Mouse (Mus musculus) heart, embryonic 13.5 days (tissue): Measurements from ENCODE around the gene Efr3b. TPM values are rescaled to one million over a fixed set of nuclear protein-coding genes. Genes with fewer than 3 reads are reported as not detected.

ENCODE experiments used
- ATAC-seq: fragments of 200-750 bp; cut with Nextera tagmentation; 2 replicates; pipeline ENCODE4 v1.8.0; 2017; ENCODE audit warnings: moderate TSS enrichment; ENCODE audit not compliant: insufficient number of reproducible peaks, low FRiP score, low TSS enrichment; ENCODE audit errors: extremely low read depth
- H3K27ac ChIP-seq: fragments of 300-500 bp; sonication (generic); replicated peaks from 2 replicates; pipeline ENCODE4 v1.5.1; 2015; ENCODE audit warnings: moderate library complexity, mild to moderate bottlenecking, inconsistent platforms
- H3K27me3 ChIP-seq: fragments of 300-500 bp; sonication (generic); replicated peaks from 2 replicates; pipeline ENCODE4 v1.6.1; 2015; ENCODE audit warnings: mild to moderate bottlenecking, inconsistent platforms
- H3K36me3 ChIP-seq: fragments of 300-500 bp; sonication (generic); 2 replicates; pipeline ENCODE4 v1.6.1; 2015; ENCODE audit warnings: mild to moderate bottlenecking, inconsistent platforms
- H3K4me1 ChIP-seq: fragments of 300-500 bp; sonication (generic); 2 replicates; pipeline ENCODE4 v1.6.1; 2015; ENCODE audit warnings: inconsistent platforms
- H3K4me2 ChIP-seq: fragments of 300-500 bp; sonication (generic); 2 replicates; pipeline ENCODE4 v1.6.1; 2015; ENCODE audit warnings: inconsistent platforms, mild to moderate bottlenecking, moderate library complexity
- H3K4me3 ChIP-seq: fragments of 300-500 bp; sonication (generic); 2 replicates; pipeline ENCODE4 v1.5.1; 2015; ENCODE audit warnings: moderate library complexity, mild to moderate bottlenecking, inconsistent platforms
- H3K9ac ChIP-seq: fragments of 300-500 bp; sonication (generic); 2 replicates; pipeline ENCODE4 v1.6.1; 2015; ENCODE audit warnings: inconsistent platforms, mild to moderate bottlenecking, moderate library complexity
- H3K9me3 ChIP-seq: fragments of 300-500 bp; sonication (generic); 2 replicates; pipeline ENCODE4 v1.6.1; 2016; ENCODE audit warnings: inconsistent platforms
- WGBS: fragments of 180-500 bp; shearing (Covaris S2); methylation state at CpG from one replicate; pipeline ENCODE4 v1.1.7; 2015; ENCODE audit warnings: mixed read lengths; 5-methylcytosine and 5-hydroxymethylcytosine counted together
- polyA plus RNA-seq: library from polyadenylated mRNA; unstranded; fragments of >200 nt; fragmentation: Nextera tagmentation; extraction: Ambion mirVana; gene quantifications from 2 replicates; pipeline ENCODE4 v1.2.1, GENCODE M21; 2015

Gene Efr3b
- polyA plus RNA-seq, 1 experiment from 2014 or later = 6.2 TPM

DNA sequence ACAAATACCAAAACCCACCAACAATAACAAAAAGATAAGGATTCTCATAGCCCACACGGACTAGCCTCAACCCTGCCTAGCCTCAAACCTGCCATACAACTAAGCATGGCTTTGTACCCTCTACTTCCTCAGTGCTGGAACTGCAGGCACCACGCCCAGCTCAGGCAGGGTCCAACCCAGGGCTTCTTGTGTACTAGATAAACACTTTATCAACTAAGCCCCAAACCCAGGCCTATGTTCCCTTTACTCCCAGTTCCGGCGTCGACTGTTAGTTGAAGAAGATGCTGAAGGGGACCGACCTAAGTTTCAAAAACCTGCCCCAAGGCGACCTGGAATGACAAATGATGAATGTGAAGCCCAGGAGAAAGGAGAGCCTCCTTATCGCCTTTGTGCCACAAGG lies 27.2 kb upstream of the Efr3b start:
- Histone ChIP-seq H3K36me3 (no peaks in the 10 kb centered on the region), H3K4me3 (no peak overlapping the region), H3K9me3 (no peaks in the 10 kb centered on the region), H3K27ac (no peak overlapping the region), H3K4me1 (no peaks in the 10 kb centered on the region), H3K9ac (no peak overlapping the region), H3K27me3 (no peaks in the 10 kb centered on the region), H3K4me2 (no peak overlapping the region)
- no peak for ATAC-seq
- 66% methylated on average over 8 of the region's 8 CpGs for WGBS

DNA sequence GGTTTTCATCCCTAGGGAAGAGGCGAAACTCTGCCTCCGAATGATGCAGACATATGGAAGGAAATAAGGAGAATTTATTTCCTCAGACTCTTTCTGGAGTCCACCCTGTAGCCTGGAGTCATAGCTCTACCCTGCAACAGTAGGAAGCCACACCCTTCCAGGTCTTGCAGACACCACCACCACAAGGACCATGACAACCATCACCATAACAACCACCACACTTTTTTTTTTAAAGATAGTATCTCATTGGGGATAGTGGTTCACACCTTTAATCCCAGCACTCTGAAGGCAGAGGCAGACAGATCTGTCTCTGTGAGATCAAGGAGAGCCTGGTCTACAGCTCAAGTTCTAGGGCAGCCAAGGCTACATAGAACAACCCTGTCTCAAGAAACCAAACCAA lies 26.8 kb upstream of the Efr3b start:
- Histone ChIP-seq H3K4me1 (no peaks in the 10 kb centered on the region), H3K4me3 (no peak overlapping the region), H3K27ac (no peak overlapping the region), H3K9me3 (no peaks in the 10 kb centered on the region), H3K27me3 (no peaks in the 10 kb centered on the region), H3K4me2 (no peak overlapping the region), H3K9ac (no peak overlapping the region), H3K36me3 (no peaks in the 10 kb centered on the region)
- 88% methylated on average over 2 of the region's 2 CpGs for WGBS
- no peak for ATAC-seq

DNA sequence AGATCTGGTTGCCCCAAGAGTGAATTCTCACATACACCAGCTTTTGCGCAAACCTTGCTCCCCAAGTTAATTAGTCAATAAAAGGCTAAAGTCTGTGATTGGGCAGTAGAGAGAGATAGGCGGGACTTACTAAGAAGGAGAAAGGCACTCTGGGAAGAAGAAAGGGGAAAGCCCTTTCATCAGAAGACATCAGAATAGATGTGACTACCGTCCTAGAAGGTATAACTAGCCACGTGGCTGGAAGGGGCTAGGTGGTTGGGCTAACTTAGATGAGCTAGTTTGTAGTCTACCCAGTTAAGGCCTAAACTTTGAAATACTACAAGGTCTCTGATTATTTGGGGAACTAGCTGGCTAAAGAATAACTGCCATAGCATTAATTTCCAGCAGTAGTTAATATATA lies 21.0 kb upstream of the Efr3b start:
- Histone ChIP-seq H3K4me1 (peaks cover 11% of the 10 kb centered on the region), H3K4me2 (no peak overlapping the region), H3K27me3 (no peaks in the 10 kb centered on the region), H3K27ac (no peak overlapping the region), H3K36me3 (no peaks in the 10 kb centered on the region), H3K4me3 (no peak overlapping the region), H3K9ac (no peak overlapping the region), H3K9me3 (no peaks in the 10 kb centered on the region)
- ATAC-seq = no peak
- WGBS = 82% methylated on average over 4 of the region's 4 CpGs

DNA sequence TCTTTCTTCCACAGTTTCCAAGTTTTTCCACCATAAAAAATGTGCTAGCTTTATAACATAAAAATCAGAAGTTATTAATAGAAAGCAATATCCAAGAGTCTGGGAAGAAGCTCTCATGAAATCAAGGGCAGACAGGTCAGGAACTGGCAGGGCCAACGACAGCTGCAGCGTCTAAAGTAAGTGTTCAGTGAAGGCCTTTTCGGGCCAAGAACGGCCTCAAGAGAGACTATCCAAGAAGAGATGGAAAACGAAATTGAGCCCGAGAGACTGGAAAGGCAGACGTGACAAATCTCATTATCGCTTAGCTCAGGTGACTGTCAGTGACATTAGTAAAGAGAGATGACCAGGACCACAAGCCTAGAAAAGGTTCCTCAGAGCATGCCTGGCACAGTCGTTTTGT lies 19.6 kb upstream of the Efr3b start:
- peaks cover 16% of the 10 kb centered on the region for H3K4me1 ChIP-seq
- H3K9ac ChIP-seq = no peak overlapping the region
- ATAC-seq = no peak
- H3K4me3 ChIP-seq = no peak overlapping the region
- 55% methylated on average over 9 of the region's 9 CpGs for WGBS
- H3K4me2 ChIP-seq = no peak overlapping the region
- H3K9me3 ChIP-seq = no peaks in the 10 kb centered on the region
- H3K36me3 ChIP-seq = no peaks in the 10 kb centered on the region
- H3K27me3 ChIP-seq = peaks cover 6% of the 10 kb centered on the region; the same call in 1 of the 2 replicates
- no peak overlapping the region for H3K27ac ChIP-seq

DNA sequence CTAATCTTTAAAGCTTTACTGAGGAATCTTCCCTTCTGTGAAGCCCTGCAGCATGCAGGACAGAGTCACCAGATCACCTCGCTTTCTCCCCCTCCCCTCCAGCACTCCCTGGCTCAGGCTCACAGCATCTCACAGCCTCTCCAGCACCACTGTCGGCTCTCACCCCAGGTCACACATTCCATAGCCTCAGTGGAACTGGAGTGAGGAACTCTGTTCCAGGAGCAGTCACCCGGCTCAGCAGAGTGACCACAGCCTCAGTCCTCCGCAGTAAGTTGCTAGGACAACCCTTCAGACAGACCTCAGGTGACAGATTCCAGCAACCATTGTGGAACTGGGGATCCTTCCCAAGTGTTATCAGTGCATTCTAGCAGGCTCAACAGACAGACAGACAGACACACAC lies 16.1 kb upstream of the Efr3b start:
- Histone ChIP-seq H3K4me1 (peaks cover 30% of the 10 kb centered on the region), H3K36me3 (no peaks in the 10 kb centered on the region), H3K9me3 (no peaks in the 10 kb centered on the region), H3K4me2 (no peak overlapping the region), H3K9ac (no peak overlapping the region), H3K4me3 (no peak overlapping the region), H3K27ac (no peak overlapping the region; the same call in 1 of the 2 replicates), H3K27me3 (peaks cover 10% of the 10 kb centered on the region; the same call in 1 of the 2 replicates)
- peak; percentile 52; the same call in 1 of the 2 replicates for ATAC-seq
- WGBS = 18% methylated on average over 4 of the region's 4 CpGs

DNA sequence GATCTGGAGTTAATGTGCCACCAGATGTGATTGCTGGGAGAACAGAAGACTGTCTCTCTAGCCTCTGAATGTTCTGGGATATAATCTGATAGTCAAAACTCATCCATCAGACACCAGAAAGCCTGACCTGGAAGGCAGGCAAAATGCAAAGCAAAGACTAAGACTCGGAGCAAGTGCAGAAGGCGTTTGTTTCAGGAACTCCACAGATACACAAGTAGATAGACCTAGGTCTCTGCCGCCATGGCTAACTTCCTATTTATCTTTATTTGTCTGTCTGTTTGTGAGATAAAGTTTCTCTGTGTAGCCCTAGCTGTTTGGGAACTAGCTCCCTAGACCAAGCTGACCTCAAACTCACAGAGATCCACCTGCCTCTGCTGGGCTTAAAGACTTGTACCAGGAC lies 14.9 kb upstream of the Efr3b start:
- Histone ChIP-seq H3K4me1 (peaks cover 31% of the 10 kb centered on the region), H3K4me2 (no peak overlapping the region), H3K27ac (no peak overlapping the region), H3K9ac (no peak overlapping the region), H3K9me3 (no peaks in the 10 kb centered on the region), H3K4me3 (no peak overlapping the region), H3K27me3 (peaks cover 10% of the 10 kb centered on the region; the same call in 1 of the 2 replicates), H3K36me3 (no peaks in the 10 kb centered on the region)
- no peak for ATAC-seq
- 63% methylated on average over 3 of the region's 3 CpGs for WGBS

DNA sequence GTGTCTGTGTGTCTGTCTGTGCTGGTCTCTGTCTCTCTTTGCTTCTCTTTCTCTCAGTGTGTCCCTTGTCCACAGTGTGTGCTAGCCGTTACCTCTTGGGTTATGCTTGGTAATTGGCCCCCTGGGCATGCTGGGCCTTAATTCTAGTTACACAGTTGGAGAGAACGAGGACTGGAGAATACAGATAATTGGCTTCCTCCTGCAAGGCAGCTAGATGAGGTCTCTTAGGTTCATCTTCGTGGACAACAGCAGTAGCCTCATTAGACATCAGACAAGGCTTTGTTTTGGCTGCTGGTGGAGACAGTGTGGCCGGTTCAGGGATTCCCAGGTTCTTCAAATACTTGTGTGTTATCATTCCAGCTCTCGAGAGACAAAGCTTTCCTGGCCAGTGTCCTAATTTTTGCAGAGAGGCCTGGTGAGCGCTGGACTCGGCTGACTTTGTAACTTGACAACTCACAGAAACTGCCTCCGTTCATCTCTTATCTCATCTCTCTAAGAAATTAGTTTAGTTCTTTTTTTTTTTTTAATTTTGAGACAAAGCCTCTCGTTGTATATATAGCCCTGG lies 12.2 kb upstream of the Efr3b start:
- H3K4me3 ChIP-seq = no peak overlapping the region
- H3K36me3 ChIP-seq = no peaks in the 10 kb centered on the region
- H3K27me3 ChIP-seq = peaks cover 10% of the 10 kb centered on the region; the same call in 1 of the 2 replicates
- H3K27ac ChIP-seq = peak overlapping the region; percentile 45
- H3K9me3 ChIP-seq = no peaks in the 10 kb centered on the region
- no peak overlapping the region for H3K9ac ChIP-seq
- ATAC-seq = peak; percentile 22; the same call in 1 of the 2 replicates
- WGBS = 18% methylated on average over 9 of the region's 9 CpGs
- peaks cover 37% of the 10 kb centered on the region for H3K4me1 ChIP-seq
- no peak overlapping the region; the same call in 1 of the 2 replicates for H3K4me2 ChIP-seq

DNA sequence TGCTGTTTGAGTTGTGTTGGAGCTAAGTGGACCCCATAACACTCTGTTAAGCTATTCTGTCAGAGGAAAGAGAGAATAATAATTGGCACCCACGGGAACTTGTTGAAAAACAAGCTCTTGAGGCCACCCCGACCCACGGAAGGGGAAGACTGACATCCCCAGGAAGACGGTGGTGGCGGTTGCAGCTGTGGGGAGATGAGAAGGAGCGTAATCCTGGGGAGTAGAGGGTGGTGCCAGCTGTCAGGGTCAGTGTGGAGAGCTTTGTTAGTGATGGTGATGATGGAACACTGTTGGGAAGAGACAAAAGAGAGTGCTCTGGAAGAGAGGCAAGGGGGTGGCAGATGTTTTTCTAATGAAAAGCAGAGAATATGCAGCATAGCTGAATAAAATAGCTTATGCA lies 9.3 kb upstream of the Efr3b start:
- no peak overlapping the region for H3K4me3 ChIP-seq
- ATAC-seq = no peak
- peaks cover 41% of the 10 kb centered on the region for H3K4me1 ChIP-seq
- no peak overlapping the region for H3K27ac ChIP-seq
- no peak overlapping the region for H3K9ac ChIP-seq
- no peaks in the 10 kb centered on the region for H3K9me3 ChIP-seq
- H3K36me3 ChIP-seq = no peaks in the 10 kb centered on the region
- 48% methylated on average over 6 of the region's 6 CpGs for WGBS
- peaks cover under 1% of the 10 kb centered on the region; the same call in 1 of the 2 replicates for H3K27me3 ChIP-seq
- H3K4me2 ChIP-seq = no peak overlapping the region

DNA sequence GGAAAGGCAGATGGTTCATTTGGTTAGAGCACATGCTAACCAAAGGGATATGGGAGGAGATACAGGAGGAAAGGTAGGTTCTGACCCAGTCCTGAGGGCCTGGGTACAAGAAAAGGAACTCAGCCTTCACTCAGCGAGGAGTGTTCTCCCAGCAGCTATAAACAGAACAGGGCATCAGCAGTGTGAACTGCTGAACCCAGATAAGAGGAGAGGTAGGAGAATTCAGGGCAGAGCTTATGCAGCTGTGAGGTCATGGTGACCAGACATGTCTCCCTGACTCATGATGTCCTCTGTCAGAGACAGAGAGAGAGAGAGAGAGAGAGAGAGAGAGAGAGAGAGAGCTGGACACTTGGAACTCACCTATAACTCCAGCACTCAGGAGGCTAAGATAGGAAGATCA lies 7.3 kb upstream of the Efr3b start:
- Histone ChIP-seq H3K9me3 (no peaks in the 10 kb centered on the region), H3K27me3 (no peaks in the 10 kb centered on the region), H3K36me3 (no peaks in the 10 kb centered on the region), H3K4me1 (peaks cover 52% of the 10 kb centered on the region), H3K27ac (peak overlapping the region; percentile 64), H3K4me3 (no peak overlapping the region), H3K9ac (peak overlapping the region; percentile 28; the same call in 1 of the 2 replicates), H3K4me2 (0 out of 2 replicates have a peak overlapping the region, but pooled peaks have one; percentile 22)
- ATAC-seq = peak; percentile 22; the same call in 1 of the 2 replicates
- WGBS = 0% methylated on average over 1 of the region's 1 CpGs

DNA sequence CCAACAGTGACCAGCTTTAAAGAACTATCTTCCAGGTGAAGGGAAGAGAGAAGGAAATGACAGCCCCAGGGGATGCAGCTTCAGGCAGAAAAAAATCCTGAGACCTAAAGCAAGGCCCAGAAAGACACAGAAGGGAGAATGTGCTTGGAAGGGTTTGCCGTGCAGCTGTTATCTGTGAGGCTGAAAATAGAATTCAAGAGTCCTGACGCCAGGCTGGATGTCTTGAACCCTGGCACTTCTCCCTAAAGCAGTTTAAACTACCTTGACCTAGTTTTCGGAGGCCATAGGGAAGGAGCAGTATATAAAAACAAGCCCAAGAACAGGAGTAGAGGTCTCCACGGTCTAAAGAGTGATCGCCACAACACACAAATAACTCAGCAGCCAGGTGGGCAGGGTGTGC lies 3.7 kb upstream of the Efr3b start:
- Histone ChIP-seq H3K27ac (peak overlapping the region; percentile 86), H3K4me2 (peak overlapping the region; percentile 27), H3K36me3 (no peaks in the 10 kb centered on the region), H3K9ac (peak overlapping the region; percentile 61), H3K9me3 (no peaks in the 10 kb centered on the region), H3K4me1 (peaks cover 48% of the 10 kb centered on the region), H3K27me3 (peaks cover 8% of the 10 kb centered on the region; the same call in 1 of the 2 replicates), H3K4me3 (no peak overlapping the region)
- WGBS = 31% methylated on average over 5 of the region's 5 CpGs
- ATAC-seq = no peak

DNA sequence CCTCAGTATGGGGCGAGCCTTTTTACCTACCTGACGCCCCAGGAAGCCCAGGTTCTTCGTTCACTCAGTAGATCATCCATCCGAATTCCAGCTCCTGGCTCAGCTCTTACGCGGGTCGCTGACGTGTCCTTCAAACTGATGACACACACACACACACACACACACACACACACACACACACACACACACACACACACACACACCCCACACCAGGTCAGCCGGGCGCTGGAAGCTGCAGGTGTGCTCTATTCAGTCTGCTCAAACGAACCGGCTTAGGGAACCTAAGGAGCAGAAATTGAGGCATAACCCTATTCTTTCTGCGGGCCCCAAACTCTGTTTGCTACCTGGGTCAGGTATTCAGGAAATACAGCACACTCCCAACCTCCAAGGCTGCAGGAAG lies 331 bp upstream of the Efr3b start:
- peak overlapping the region; percentile 86 for H3K9ac ChIP-seq
- H3K27ac ChIP-seq = peak overlapping the region; percentile 58; the same call in 1 of the 2 replicates
- peaks cover 55% of the 10 kb centered on the region for H3K4me1 ChIP-seq
- 0% methylated on average over 13 of the region's 13 CpGs for WGBS
- H3K9me3 ChIP-seq = no peaks in the 10 kb centered on the region
- peak overlapping the region; percentile 76 for H3K4me3 ChIP-seq
- H3K36me3 ChIP-seq = no peaks in the 10 kb centered on the region
- peaks cover 21% of the 10 kb centered on the region; the same call in 1 of the 2 replicates for H3K27me3 ChIP-seq
- H3K4me2 ChIP-seq = peak overlapping the region; percentile 90
- no peak for ATAC-seq

DNA sequence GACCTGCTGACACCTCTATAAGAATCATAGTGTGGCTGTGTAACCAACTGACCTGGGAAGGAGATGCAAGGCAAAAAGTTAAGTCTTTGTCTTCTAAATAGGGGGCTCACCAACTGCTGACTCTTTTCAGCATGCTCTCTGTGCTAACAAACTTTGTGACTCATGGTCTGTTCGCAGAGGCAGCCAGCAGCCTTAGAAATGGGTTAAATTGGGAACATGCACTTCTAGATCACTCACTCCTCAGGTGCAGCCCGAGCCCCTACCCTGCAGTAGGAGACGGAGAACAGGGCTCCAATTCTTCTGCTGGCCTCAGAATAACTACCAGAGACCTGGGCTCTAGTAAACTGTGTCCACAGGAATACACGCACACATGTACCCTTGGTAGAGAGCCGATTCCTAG lies 1.2 kb downstream of the Efr3b start:
- ATAC-seq = no peak
- H3K36me3 ChIP-seq = no peaks in the 10 kb centered on the region
- peak overlapping the region; percentile 90 for H3K4me2 ChIP-seq
- H3K4me1 ChIP-seq = peaks cover 54% of the 10 kb centered on the region
- H3K27me3 ChIP-seq = peaks cover 21% of the 10 kb centered on the region; the same call in 1 of the 2 replicates
- peak overlapping the region; percentile 76 for H3K4me3 ChIP-seq
- H3K9ac ChIP-seq = peak overlapping the region; percentile 86
- WGBS = 27% methylated on average over 5 of the region's 5 CpGs
- H3K9me3 ChIP-seq = no peaks in the 10 kb centered on the region
- H3K27ac ChIP-seq = no peak overlapping the region
